Mouse (Mus musculus): Measurements from ENCODE around the gene Lamc3.

GRCm38 (mm10) chr2:31865794-31866193 is 21.3 kb upstream of the Lamc3 start:
- no peak for TF ChIP-seq CTCF (IDR thresholded peaks at IDR 0.05; ENCODE audit: insufficient read depth, low read depth, low read length)
- no peak for TF ChIP-seq POLR2A (IDR thresholded peaks at IDR 0.05; ENCODE audit: insufficient read depth, low read depth, low read length)
